Mouse (Mus musculus) heart, embryonic 12.5 days (tissue): ENCODE measurements at regions not wholly inside any gene's neighbourhood (a gene's known extent, or its start where the extent isn't known, plus 50 kb on each side); places are given as distances from the start of the nearest gene placed in this dataset.

ENCODE experiments used
- ATAC-seq: fragments of 200-750 bp; cut with Nextera tagmentation; 2 replicates; pipeline ENCODE4 v1.8.0; 2017; ENCODE audit warnings: moderate TSS enrichment, moderate library complexity; ENCODE audit not compliant: insufficient number of reproducible peaks, low FRiP score
- H3K27ac ChIP-seq: fragments of 300-500 bp; sonication (generic); 2 replicates; pipeline ENCODE4 v1.5.1; 2016; ENCODE audit warnings: mild to moderate bottlenecking, moderate library complexity; ENCODE audit not compliant: poor library complexity, severe bottlenecking
- H3K27me3 ChIP-seq: fragments of 300-500 bp; sonication (generic); replicated peaks from 2 replicates; pipeline ENCODE4 v1.6.1; 2016; ENCODE audit warnings: mild to moderate bottlenecking, moderate library complexity
- H3K36me3 ChIP-seq: fragments of 300-500 bp; sonication (generic); 2 replicates; pipeline ENCODE4 v1.6.1; 2016; ENCODE audit warnings: mild to moderate bottlenecking, moderate library complexity
- H3K4me1 ChIP-seq: fragments of 300-500 bp; sonication (generic); replicated peaks from 2 replicates; pipeline ENCODE4 v1.6.1; 2016; ENCODE audit warnings: mild to moderate bottlenecking
- H3K4me2 ChIP-seq: fragments of 300-500 bp; sonication (generic); 2 replicates; pipeline ENCODE4 v1.6.1; 2016; ENCODE audit warnings: mild to moderate bottlenecking, moderate library complexity
- H3K4me3 ChIP-seq: fragments of 300-500 bp; sonication (generic); 2 replicates; pipeline ENCODE4 v1.5.1; 2016; ENCODE audit warnings: mild to moderate bottlenecking
- H3K9ac ChIP-seq: fragments of 300-500 bp; sonication (generic); 2 replicates; pipeline ENCODE4 v1.6.1; 2016; ENCODE audit warnings: mild to moderate bottlenecking, moderate library complexity
- H3K9me3 ChIP-seq: fragments of 300-500 bp; sonication (generic); replicated peaks from 2 replicates; pipeline ENCODE4 v1.6.1; 2016; ENCODE audit warnings: mild to moderate bottlenecking, moderate library complexity
- WGBS: fragments of 180-500 bp; shearing (Covaris S2); methylation state at CpG from one replicate; pipeline ENCODE4 v1.1.7; 2016; 5-methylcytosine and 5-hydroxymethylcytosine counted together

GRCm38 (mm10) chr1:168818381-168818780 lies 386.3 kb upstream of the Pbx1 start:
- Histone ChIP-seq H3K9me3 (no peaks in the 10 kb centered on the region), H3K9ac (no peak overlapping the region), H3K4me2 (no peak overlapping the region), H3K36me3 (no peaks in the 10 kb centered on the region), H3K4me3 (no peak overlapping the region), H3K27me3 (no peaks in the 10 kb centered on the region), H3K27ac (no peak overlapping the region), H3K4me1 (peaks cover 10% of the 10 kb centered on the region)
- 72% methylated on average over 5 of the region's 5 CpGs for WGBS
- no peak for ATAC-seq

GRCm38 (mm10) chr1:168807084-168807483 lies 375.0 kb upstream of the Pbx1 start:
- H3K9me3 ChIP-seq = no peaks in the 10 kb centered on the region
- no peak overlapping the region for H3K4me3 ChIP-seq
- H3K27me3 ChIP-seq = no peaks in the 10 kb centered on the region
- ATAC-seq = no peak
- H3K4me1 ChIP-seq = no peaks in the 10 kb centered on the region
- H3K9ac ChIP-seq = no peak overlapping the region
- no peaks in the 10 kb centered on the region for H3K36me3 ChIP-seq
- no peak overlapping the region for H3K27ac ChIP-seq
- 55% methylated on average over 3 of the region's 3 CpGs for WGBS
- no peak overlapping the region for H3K4me2 ChIP-seq

GRCm38 (mm10) chr1:168805442-168805841 lies 373.4 kb upstream of the Pbx1 start:
- Histone ChIP-seq H3K36me3 (no peaks in the 10 kb centered on the region), H3K4me2 (no peak overlapping the region), H3K4me3 (no peak overlapping the region), H3K4me1 (no peaks in the 10 kb centered on the region), H3K9ac (no peak overlapping the region), H3K9me3 (no peaks in the 10 kb centered on the region), H3K27ac (no peak overlapping the region), H3K27me3 (no peaks in the 10 kb centered on the region)
- no peak for ATAC-seq
- 65% methylated on average over 3 of the region's 3 CpGs for WGBS

DNA sequence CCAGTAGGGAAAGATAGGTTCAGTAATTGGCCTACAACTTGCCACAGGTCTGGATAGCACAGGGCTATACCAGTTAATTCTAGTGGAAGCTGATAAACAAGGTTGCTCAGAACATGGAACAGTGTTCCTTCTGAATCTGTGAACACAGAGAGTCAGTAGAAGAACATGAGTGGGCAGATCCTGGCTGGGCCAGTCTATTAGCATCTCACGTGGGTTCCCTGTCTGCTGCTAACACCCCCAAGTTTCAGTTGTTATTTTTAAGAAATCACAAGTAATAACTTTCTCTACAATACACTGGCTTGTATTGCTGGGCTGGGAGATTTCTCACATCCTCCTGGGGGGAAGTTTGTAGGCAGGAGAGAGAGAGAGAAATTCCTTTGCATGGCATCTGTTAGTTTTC lies 369.0 kb upstream of the Pbx1 start:
- 59% methylated on average over 1 of the region's 1 CpGs for WGBS
- Histone ChIP-seq H3K9me3 (no peaks in the 10 kb centered on the region), H3K9ac (no peak overlapping the region), H3K27ac (no peak overlapping the region), H3K4me2 (no peak overlapping the region), H3K27me3 (no peaks in the 10 kb centered on the region), H3K4me3 (no peak overlapping the region), H3K36me3 (no peaks in the 10 kb centered on the region), H3K4me1 (no peaks in the 10 kb centered on the region)
- no peak for ATAC-seq

- Histone ChIP-seq H3K27ac (no peak overlapping the region), H3K9me3 (no peaks in the 10 kb centered on the region), H3K9ac (no peak overlapping the region), H3K27me3 (peaks cover 7% of the 10 kb centered on the region; the same call in 1 of the 2 replicates), H3K36me3 (no peaks in the 10 kb centered on the region), H3K4me2 (no peak overlapping the region), H3K4me3 (no peak overlapping the region), H3K4me1 (peaks cover 21% of the 10 kb centered on the region)
- ATAC-seq = no peak
- 37% methylated on average over 3 of the region's 3 CpGs for WGBS
Observed at GRCm38 (mm10) chr1:168786731-168787130, 354.7 kb upstream of the Pbx1 start.

- H3K27ac ChIP-seq = no peak overlapping the region
- no peak overlapping the region for H3K4me3 ChIP-seq
- no peak overlapping the region for H3K9ac ChIP-seq
- no peaks in the 10 kb centered on the region for H3K9me3 ChIP-seq
- no peaks in the 10 kb centered on the region for H3K36me3 ChIP-seq
- no peak overlapping the region for H3K4me2 ChIP-seq
- no peak for ATAC-seq
- peaks cover 7% of the 10 kb centered on the region; the same call in 1 of the 2 replicates for H3K27me3 ChIP-seq
- H3K4me1 ChIP-seq = peaks cover 21% of the 10 kb centered on the region
Observed at GRCm38 (mm10) chr1:168783851-168784250, 351.8 kb upstream of the Pbx1 start.

DNA sequence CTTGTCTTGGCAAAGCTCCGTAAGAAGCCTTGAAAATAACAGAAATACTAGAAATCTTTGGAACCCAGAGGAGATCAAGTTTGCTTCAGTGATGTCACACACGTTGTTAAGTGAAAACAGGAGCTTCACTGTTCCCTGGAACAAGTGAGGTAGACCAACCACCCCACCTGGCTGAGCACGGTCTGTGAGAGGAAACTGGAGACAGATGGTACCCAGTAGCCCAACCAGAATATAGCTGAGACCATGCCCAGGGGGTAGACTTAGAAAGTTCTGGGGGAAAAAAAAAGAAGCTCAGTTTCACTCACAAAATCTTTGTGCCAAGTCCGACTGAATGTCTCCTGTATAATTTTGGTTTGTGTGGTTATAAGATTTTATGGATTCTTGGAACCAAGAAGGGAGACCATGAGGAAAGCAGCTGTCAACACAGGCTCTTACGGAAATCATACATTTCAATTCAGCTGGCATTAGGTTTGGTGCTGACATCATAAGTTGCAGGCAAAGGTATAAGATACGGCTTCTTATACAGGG lies 332.4 kb upstream of the Pbx1 start:
- H3K4me3 ChIP-seq = no peak overlapping the region
- no peak overlapping the region for H3K4me2 ChIP-seq
- no peaks in the 10 kb centered on the region for H3K36me3 ChIP-seq
- no peaks in the 10 kb centered on the region for H3K9me3 ChIP-seq
- H3K27me3 ChIP-seq = no peaks in the 10 kb centered on the region
- WGBS = 71% methylated on average over 6 of the region's 6 CpGs
- ATAC-seq = no peak
- no peaks in the 10 kb centered on the region for H3K4me1 ChIP-seq
- no peak overlapping the region for H3K27ac ChIP-seq
- H3K9ac ChIP-seq = no peak overlapping the region

DNA sequence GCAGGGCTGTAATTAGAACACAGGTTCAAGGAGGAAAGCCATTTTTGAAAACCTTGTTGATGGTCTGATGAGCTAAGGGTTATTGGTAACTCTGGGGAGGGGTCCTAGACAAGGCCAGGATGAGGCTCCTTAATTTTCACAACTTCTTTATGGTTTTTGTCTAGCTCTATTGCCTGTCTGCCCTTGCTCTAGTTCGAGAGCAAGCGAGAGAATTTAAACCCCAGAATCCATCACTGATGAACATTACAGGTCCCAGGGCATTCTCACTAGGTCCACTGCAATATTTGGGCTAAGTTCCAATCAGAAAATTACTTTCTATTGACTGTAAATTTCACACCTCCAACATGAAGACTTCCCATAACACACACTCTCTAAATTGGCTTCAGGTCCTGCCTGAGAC lies 329.0 kb upstream of the Pbx1 start:
- no peak for ATAC-seq
- Histone ChIP-seq H3K9ac (no peak overlapping the region), H3K9me3 (no peaks in the 10 kb centered on the region)

DNA sequence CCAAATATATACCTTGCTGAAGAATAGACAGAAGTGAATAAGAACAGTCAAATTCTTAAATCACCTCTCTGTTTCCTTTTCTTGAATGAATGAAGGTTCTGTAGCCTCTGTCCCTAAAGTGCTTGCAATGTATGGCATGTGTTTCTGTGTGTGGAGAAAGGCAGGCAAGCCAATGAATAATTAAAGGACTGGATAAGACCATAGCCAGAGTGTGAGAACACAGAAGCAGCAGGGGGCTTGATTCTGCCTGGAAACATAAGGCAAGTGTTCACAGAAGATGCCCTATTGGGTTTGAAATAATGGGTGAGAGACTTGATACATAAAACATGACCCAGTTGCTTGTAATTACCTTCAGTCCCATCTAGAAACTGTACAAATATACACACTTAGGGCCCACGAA lies 328.2 kb upstream of the Pbx1 start:
- Histone ChIP-seq H3K36me3 (no peaks in the 10 kb centered on the region), H3K4me2 (no peak overlapping the region), H3K9me3 (no peaks in the 10 kb centered on the region), H3K9ac (no peak overlapping the region), H3K4me1 (no peaks in the 10 kb centered on the region), H3K27me3 (no peaks in the 10 kb centered on the region), H3K27ac (no peak overlapping the region), H3K4me3 (no peak overlapping the region)
- ATAC-seq = no peak
- 82% methylated on average over 1 of the region's 1 CpGs for WGBS

More for the DNA sequence above, 329.0 kb upstream of the Pbx1 start:
- Histone ChIP-seq H3K27ac (no peak overlapping the region), H3K4me2 (no peak overlapping the region), H3K4me3 (no peak overlapping the region), H3K27me3 (no peaks in the 10 kb centered on the region), H3K4me1 (no peaks in the 10 kb centered on the region), H3K36me3 (no peaks in the 10 kb centered on the region)
- WGBS = 85% methylated on average over 2 of the region's 2 CpGs

GRCm38 (mm10) chr1:168758835-168759234 lies 326.8 kb upstream of the Pbx1 start:
- 74% methylated on average over 2 of the region's 2 CpGs for WGBS
- H3K27me3 ChIP-seq = no peaks in the 10 kb centered on the region
- H3K9me3 ChIP-seq = no peaks in the 10 kb centered on the region
- no peak for ATAC-seq
- no peak overlapping the region for H3K4me2 ChIP-seq
- H3K9ac ChIP-seq = no peak overlapping the region
- no peaks in the 10 kb centered on the region for H3K36me3 ChIP-seq
- peaks cover 6% of the 10 kb centered on the region; the same call in 1 of the 2 replicates for H3K4me1 ChIP-seq
- H3K27ac ChIP-seq = no peak overlapping the region
- H3K4me3 ChIP-seq = no peak overlapping the region

DNA sequence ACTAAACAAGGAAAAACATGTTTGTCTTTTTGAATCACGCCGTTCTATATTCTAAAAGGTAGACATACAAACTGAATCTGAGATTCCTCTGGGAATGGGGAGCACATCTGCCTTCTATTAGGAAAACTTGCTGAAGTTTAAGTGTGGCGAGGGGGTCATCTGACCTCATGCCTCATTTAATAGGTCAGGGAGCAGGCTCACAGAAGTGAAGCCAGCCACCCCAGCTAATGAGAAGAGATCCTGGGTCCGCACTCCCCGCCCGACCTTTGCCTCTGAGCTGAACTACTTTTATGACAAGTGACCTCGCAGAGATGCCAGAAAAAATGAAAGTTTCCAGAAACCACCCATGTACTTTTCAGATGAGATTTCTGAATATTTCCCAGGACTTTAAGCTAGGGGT lies 322.1 kb upstream of the Pbx1 start:
- ATAC-seq = no peak
- Histone ChIP-seq H3K4me1 (peaks cover 6% of the 10 kb centered on the region; the same call in 1 of the 2 replicates), H3K9me3 (no peaks in the 10 kb centered on the region), H3K27me3 (no peaks in the 10 kb centered on the region), H3K27ac (no peak overlapping the region), H3K4me2 (no peak overlapping the region), H3K9ac (no peak overlapping the region), H3K36me3 (no peaks in the 10 kb centered on the region), H3K4me3 (no peak overlapping the region)
- WGBS = 77% methylated on average over 7 of the region's 7 CpGs

- H3K9ac ChIP-seq = no peak overlapping the region
- no peak for ATAC-seq
- WGBS = 87% methylated on average over 1 of the region's 1 CpGs
- H3K36me3 ChIP-seq = no peaks in the 10 kb centered on the region
- H3K27me3 ChIP-seq = no peaks in the 10 kb centered on the region
- H3K9me3 ChIP-seq = peaks cover 9% of the 10 kb centered on the region; the same call in 1 of the 2 replicates
- no peak overlapping the region for H3K4me3 ChIP-seq
- H3K4me1 ChIP-seq = no peaks in the 10 kb centered on the region
- H3K4me2 ChIP-seq = no peak overlapping the region
- H3K27ac ChIP-seq = no peak overlapping the region
Observed at GRCm38 (mm10) chr1:168743435-168743834, 311.4 kb upstream of the Pbx1 start.
